Mouse (Mus musculus) stomach, embryonic 14.5 days (tissue): ENCODE measurements around the gene Atp4a. TPM values are rescaled to one million over a fixed set of nuclear protein-coding genes. Genes with fewer than 3 reads are reported as not detected.

Experiments used
- ATAC-seq: fragments of 200-750 bp; cut with Nextera tagmentation; 2 replicates; pipeline ENCODE4 v1.8.0; 2017; ENCODE audit warnings: low read depth, moderate TSS enrichment; ENCODE audit not compliant: insufficient number of reproducible peaks, insufficient read depth, low FRiP score
- H3K27ac ChIP-seq: fragments of 300-500 bp; sonication (generic); 2 replicates; pipeline ENCODE4 v1.5.1; 2014; ENCODE audit warnings: mild to moderate bottlenecking, low read length, moderate library complexity, mixed read lengths
- H3K27me3 ChIP-seq: fragments of 300-500 bp; sonication (generic); 2 replicates; pipeline ENCODE4 v1.6.1; 2014; ENCODE audit warnings: low read length, control low read depth, mixed read lengths; ENCODE audit not compliant: control insufficient read depth, insufficient read depth
- H3K36me3 ChIP-seq: fragments of 300-500 bp; sonication (generic); 2 replicates; pipeline ENCODE4 v1.6.1; 2014; ENCODE audit warnings: mild to moderate bottlenecking, control low read depth, low read length, moderate library complexity, mixed read lengths; ENCODE audit not compliant: control insufficient read depth, insufficient read depth
- H3K4me1 ChIP-seq: fragments of 300-500 bp; sonication (generic); 2 replicates; pipeline ENCODE4 v1.6.1; 2014; ENCODE audit warnings: low read length, control low read depth, mixed read lengths; ENCODE audit not compliant: control insufficient read depth, insufficient read depth
- H3K4me2 ChIP-seq: fragments of 300-500 bp; sonication (generic); replicated peaks from 2 replicates; pipeline ENCODE4 v1.6.1; 2014; ENCODE audit warnings: low read depth, low read length, control low read depth
- H3K4me3 ChIP-seq: fragments of 300-500 bp; sonication (generic); 2 replicates; pipeline ENCODE4 v1.5.1; 2014; ENCODE audit warnings: low read depth, low read length, control low read depth
- H3K9ac ChIP-seq: fragments of 300-500 bp; sonication (generic); replicated peaks from 2 replicates; pipeline ENCODE4 v1.6.1; 2014; ENCODE audit warnings: low read depth, mild to moderate bottlenecking, control low read depth, low read length, moderate library complexity, mixed read lengths
- H3K9me3 ChIP-seq: fragments of 300-500 bp; sonication (generic); 2 replicates; pipeline ENCODE4 v1.6.1; 2016; ENCODE audit warnings: low read depth, low read length, control low read depth; ENCODE audit not compliant: control insufficient read depth
- WGBS: fragments of 180-500 bp; shearing (Covaris S2); extraction: QIAGEN DNeasy Blood & Tissue Kit; methylation state at CpG from one replicate; pipeline ENCODE4 v1.1.7; 2014; 5-methylcytosine and 5-hydroxymethylcytosine counted together
- polyA plus RNA-seq: library from polyadenylated mRNA; unstranded; fragments of >200 nt; fragmentation: Nextera tagmentation; extraction: Ambion mirVana; gene quantifications from 2 replicates; pipeline ENCODE4 v1.2.1, GENCODE M21; 2014

Atp4a gene
- polyA plus RNA-seq = 1.8 and 2.3 TPM in 2 replicates

- Histone ChIP-seq H3K4me1 (no peaks in the 10 kb centered on the region), H3K9ac (no peak within 1 kb of the TSS), H3K4me2 (no peak within 1 kb of the TSS), H3K27me3 (no peaks in the 10 kb centered on the region), H3K27ac (no peak within 1 kb of the TSS), H3K36me3 (no peaks in the 10 kb centered on the region), H3K4me3 (no peak within 1 kb of the TSS), H3K9me3 (no peaks in the 10 kb centered on the region)
- WGBS = 80% methylated on average over 3 of the region's 3 CpGs
- ATAC-seq = no peak
These were observed at the start of gene Atp4a for GRCm38 (mm10) chr7:30711942-30712341. Gene Atp4a (plus strand): TSS chr7:30712209.

GRCm38 (mm10) chr7:30664529-30665200 is 47.3 kb upstream of the Atp4a start, which contains the start of gene Haus5:
Gene Haus5 (minus strand): TSS chr7:30664994.
- no peaks in the 10 kb centered on the region for H3K4me1 ChIP-seq
- WGBS = 1% methylated on average over 34 of the region's 34 CpGs
- H3K36me3 ChIP-seq = peaks cover 18% of the 10 kb centered on the region
- H3K9me3 ChIP-seq = no peaks in the 10 kb centered on the region
- peak within 1 kb of the TSS; percentile 68 for H3K9ac ChIP-seq
- H3K4me2 ChIP-seq = peak within 1 kb of the TSS; percentile 91
- H3K27me3 ChIP-seq = no peaks in the 10 kb centered on the region
- peak; percentile 95 for ATAC-seq
- no peak within 1 kb of the TSS for H3K27ac ChIP-seq
- peak within 1 kb of the TSS; percentile 70 for H3K4me3 ChIP-seq

GRCm38 (mm10) chr7:30665321-30665720 is 46.7 kb upstream of the Atp4a start:
- Histone ChIP-seq H3K4me1 (no peaks in the 10 kb centered on the region), H3K9me3 (no peaks in the 10 kb centered on the region), H3K36me3 (peaks cover 13% of the 10 kb centered on the region), H3K27ac (no peak overlapping the region), H3K4me2 (peak overlapping the region; percentile 91), H3K9ac (peak overlapping the region; percentile 68), H3K4me3 (peak overlapping the region; percentile 70), H3K27me3 (no peaks in the 10 kb centered on the region)
- WGBS = 3% methylated on average over 11 of the region's 11 CpGs
- no peak for ATAC-seq

- WGBS = 22% methylated on average over 3 of the region's 3 CpGs
- Histone ChIP-seq H3K4me2 (no peak overlapping the region), H3K9me3 (no peaks in the 10 kb centered on the region), H3K4me3 (no peak overlapping the region), H3K27ac (no peak overlapping the region), H3K4me1 (no peaks in the 10 kb centered on the region), H3K36me3 (no peaks in the 10 kb centered on the region), H3K9ac (no peak overlapping the region), H3K27me3 (no peaks in the 10 kb centered on the region)
- ATAC-seq = no peak
These were observed 42.8 kb upstream of the Atp4a start for GRCm38 (mm10) chr7:30669229-30669628.

- 62% methylated on average over 9 of the region's 9 CpGs for WGBS
- no peaks in the 10 kb centered on the region for H3K9me3 ChIP-seq
- no peak for ATAC-seq
- H3K9ac ChIP-seq = no peak within 1 kb of the TSS
- no peaks in the 10 kb centered on the region for H3K36me3 ChIP-seq
- H3K4me3 ChIP-seq = no peak within 1 kb of the TSS
- no peaks in the 10 kb centered on the region for H3K27me3 ChIP-seq
- H3K4me1 ChIP-seq = no peaks in the 10 kb centered on the region
- no peak within 1 kb of the TSS for H3K4me2 ChIP-seq
- H3K27ac ChIP-seq = no peak within 1 kb of the TSS
These were observed 40.5 kb upstream of the Atp4a start, which contains the start of gene Pmis2 for GRCm38 (mm10) chr7:30671480-30671879. Gene Pmis2 (minus strand): TSS chr7:30671605.

GRCm38 (mm10) chr7:30678263-30678975 is 33.6 kb upstream of the Atp4a start:
- no peak for ATAC-seq
- Histone ChIP-seq H3K4me2 (no peak overlapping the region), H3K4me3 (no peak overlapping the region), H3K9ac (no peak overlapping the region), H3K27me3 (no peaks in the 10 kb centered on the region), H3K4me1 (no peaks in the 10 kb centered on the region), H3K9me3 (no peaks in the 10 kb centered on the region; the same call in 1 of the 2 replicates), H3K27ac (no peak overlapping the region), H3K36me3 (no peaks in the 10 kb centered on the region)
- WGBS = 62% methylated on average over 5 of the region's 5 CpGs

- H3K4me3 ChIP-seq = no peak overlapping the region
- WGBS = 55% methylated on average over 5 of the region's 5 CpGs
- no peaks in the 10 kb centered on the region for H3K4me1 ChIP-seq
- H3K9ac ChIP-seq = no peak overlapping the region
- H3K27ac ChIP-seq = no peak overlapping the region
- H3K4me2 ChIP-seq = no peak overlapping the region
- ATAC-seq = no peak
- no peaks in the 10 kb centered on the region for H3K27me3 ChIP-seq
- no peaks in the 10 kb centered on the region for H3K36me3 ChIP-seq
- no peaks in the 10 kb centered on the region; the same call in 1 of the 2 replicates for H3K9me3 ChIP-seq
These were observed 30.1 kb upstream of the Atp4a start for GRCm38 (mm10) chr7:30681897-30682296.

GRCm38 (mm10) chr7:30683425-30683824 is 28.6 kb upstream of the Atp4a start:
- no peaks in the 10 kb centered on the region for H3K36me3 ChIP-seq
- H3K9ac ChIP-seq = no peak overlapping the region
- H3K4me2 ChIP-seq = no peak overlapping the region
- H3K27ac ChIP-seq = no peak overlapping the region
- H3K9me3 ChIP-seq = no peaks in the 10 kb centered on the region; the same call in 1 of the 2 replicates
- ATAC-seq = no peak
- no peaks in the 10 kb centered on the region for H3K4me1 ChIP-seq
- no peak overlapping the region for H3K4me3 ChIP-seq
- WGBS = 79% methylated on average over 2 of the region's 2 CpGs
- no peaks in the 10 kb centered on the region for H3K27me3 ChIP-seq
